Mouse (Mus musculus): ENCODE results near the gene Dnaic1. TPM values are rescaled to one million over a fixed set of nuclear protein-coding genes. Genes with fewer than 3 reads are reported as not detected.

Dnaic1 gene
- polyA plus RNA-seq, 1 experiment = 86.5 TPM

- no peak for TF ChIP-seq POLR2A (IDR thresholded peaks at IDR 0.05; ENCODE audit: control insufficient read depth, low read depth, low read length)
- TF ChIP-seq CTCF (IDR thresholded peaks at IDR 0.05; ENCODE audit: control insufficient read depth, insufficient read depth, insufficient replicate concordance, low read depth, low read length) = no peak
- no peak overlapping the region for H3K4me3 ChIP-seq (ENCODE audit: control insufficient read depth, low read depth, low read length)
- no peaks in the 10 kb centered on the region for H3K4me1 ChIP-seq (ENCODE audit: control insufficient read depth, insufficient read depth, low read length)
- no peaks in the 10 kb centered on the region for H3K36me3 ChIP-seq (ENCODE audit: control insufficient read depth, insufficient read depth, low read length)
- no peaks in the 10 kb centered on the region for H3K27me3 ChIP-seq (ENCODE audit: control insufficient read depth, insufficient read depth, low read length)
- H3K27ac ChIP-seq (ENCODE audit: control insufficient read depth, insufficient read depth, low read depth, low read length) = no peak overlapping the region
Observed at GRCm38 (mm10) chr4:41527076-41527475, 42.5 kb upstream of the Dnaic1 start.

GRCm38 (mm10) chr4:41527996-41528395, 41.6 kb upstream of the Dnaic1 start:
- TF ChIP-seq POLR2A (IDR thresholded peaks at IDR 0.05; ENCODE audit: control insufficient read depth, low read depth, low read length) = no peak
- no peak for TF ChIP-seq CTCF (IDR thresholded peaks at IDR 0.05; ENCODE audit: control insufficient read depth, insufficient read depth, insufficient replicate concordance, low read depth, low read length)
- H3K36me3 ChIP-seq (ENCODE audit: control insufficient read depth, insufficient read depth, low read length) = no peaks in the 10 kb centered on the region
- no peaks in the 10 kb centered on the region for H3K27me3 ChIP-seq (ENCODE audit: control insufficient read depth, insufficient read depth, low read length)
- H3K4me3 ChIP-seq (ENCODE audit: control insufficient read depth, low read depth, low read length) = no peak overlapping the region
- H3K27ac ChIP-seq (ENCODE audit: control insufficient read depth, insufficient read depth, low read depth, low read length) = no peak overlapping the region
- no peaks in the 10 kb centered on the region for H3K4me1 ChIP-seq (ENCODE audit: control insufficient read depth, insufficient read depth, low read length)

GRCm38 (mm10) chr4:41532420-41532819, 37.2 kb upstream of the Dnaic1 start:
- Histone ChIP-seq H3K4me1 (ENCODE audit: control insufficient read depth, insufficient read depth, low read length) (no peaks in the 10 kb centered on the region), H3K27ac (ENCODE audit: control insufficient read depth, insufficient read depth, low read depth, low read length) (no peak overlapping the region), H3K27me3 (ENCODE audit: control insufficient read depth, insufficient read depth, low read length) (no peaks in the 10 kb centered on the region), H3K4me3 (ENCODE audit: control insufficient read depth, low read depth, low read length) (no peak overlapping the region), H3K36me3 (ENCODE audit: control insufficient read depth, insufficient read depth, low read length) (no peaks in the 10 kb centered on the region)
- TF ChIP-seq POLR2A (IDR thresholded peaks at IDR 0.05; ENCODE audit: control insufficient read depth, low read depth, low read length) (no peak), CTCF (IDR thresholded peaks at IDR 0.05; ENCODE audit: control insufficient read depth, insufficient read depth, insufficient replicate concordance, low read depth, low read length) (no peak)

GRCm38 (mm10) chr4:41534866-41535265, 34.7 kb upstream of the Dnaic1 start:
- TF ChIP-seq CTCF (IDR thresholded peaks at IDR 0.05; ENCODE audit: control insufficient read depth, insufficient read depth, insufficient replicate concordance, low read depth, low read length) (no peak), POLR2A (IDR thresholded peaks at IDR 0.05; ENCODE audit: control insufficient read depth, low read depth, low read length) (no peak)

GRCm38 (mm10) chr4:41542136-41542535, 27.4 kb upstream of the Dnaic1 start:
- Histone ChIP-seq H3K4me3 (ENCODE audit: control insufficient read depth, low read depth, low read length) (no peak overlapping the region), H3K27me3 (ENCODE audit: control insufficient read depth, insufficient read depth, low read length) (no peaks in the 10 kb centered on the region), H3K27ac (ENCODE audit: control insufficient read depth, insufficient read depth, low read depth, low read length) (no peak overlapping the region), H3K4me1 (ENCODE audit: control insufficient read depth, insufficient read depth, low read length) (no peaks in the 10 kb centered on the region), H3K36me3 (ENCODE audit: control insufficient read depth, insufficient read depth, low read length) (no peaks in the 10 kb centered on the region)
- no peak for TF ChIP-seq CTCF (IDR thresholded peaks at IDR 0.05; ENCODE audit: control insufficient read depth, insufficient read depth, insufficient replicate concordance, low read depth, low read length)
- TF ChIP-seq POLR2A (IDR thresholded peaks at IDR 0.05; ENCODE audit: control insufficient read depth, low read depth, low read length) = no peak

More at GRCm38 (mm10) chr4:41534866-41535265, 34.7 kb upstream of the Dnaic1 start:
- H3K27me3 ChIP-seq (ENCODE audit: control insufficient read depth, insufficient read depth, low read length) = no peaks in the 10 kb centered on the region
- H3K27ac ChIP-seq (ENCODE audit: control insufficient read depth, insufficient read depth, low read depth, low read length) = no peak overlapping the region
- no peak overlapping the region for H3K4me3 ChIP-seq (ENCODE audit: control insufficient read depth, low read depth, low read length)
- H3K4me1 ChIP-seq (ENCODE audit: control insufficient read depth, insufficient read depth, low read length) = no peaks in the 10 kb centered on the region
- H3K36me3 ChIP-seq (ENCODE audit: control insufficient read depth, insufficient read depth, low read length) = no peaks in the 10 kb centered on the region

GRCm38 (mm10) chr4:41545985-41546384, 23.6 kb upstream of the Dnaic1 start:
- Histone ChIP-seq H3K36me3 (ENCODE audit: control insufficient read depth, insufficient read depth, low read length) (no peaks in the 10 kb centered on the region), H3K27ac (ENCODE audit: control insufficient read depth, insufficient read depth, low read depth, low read length) (no peak overlapping the region), H3K27me3 (ENCODE audit: control insufficient read depth, insufficient read depth, low read length) (no peaks in the 10 kb centered on the region), H3K4me1 (ENCODE audit: control insufficient read depth, insufficient read depth, low read length) (no peaks in the 10 kb centered on the region), H3K4me3 (ENCODE audit: control insufficient read depth, low read depth, low read length) (no peak overlapping the region)
- TF ChIP-seq CTCF (IDR thresholded peaks at IDR 0.05; ENCODE audit: control insufficient read depth, insufficient read depth, insufficient replicate concordance, low read depth, low read length) = no peak

GRCm38 (mm10) chr4:41547086-41547485, 22.5 kb upstream of the Dnaic1 start:
- Histone ChIP-seq H3K27ac (ENCODE audit: control insufficient read depth, insufficient read depth, low read depth, low read length) (no peak overlapping the region), H3K4me1 (ENCODE audit: control insufficient read depth, insufficient read depth, low read length) (no peaks in the 10 kb centered on the region), H3K4me3 (ENCODE audit: control insufficient read depth, low read depth, low read length) (no peak overlapping the region), H3K36me3 (ENCODE audit: control insufficient read depth, insufficient read depth, low read length) (no peaks in the 10 kb centered on the region), H3K27me3 (ENCODE audit: control insufficient read depth, insufficient read depth, low read length) (no peaks in the 10 kb centered on the region)
- TF ChIP-seq CTCF (IDR thresholded peaks at IDR 0.05; ENCODE audit: control insufficient read depth, insufficient read depth, insufficient replicate concordance, low read depth, low read length) (no peak), POLR2A (IDR thresholded peaks at IDR 0.05; ENCODE audit: control insufficient read depth, low read depth, low read length) (no peak)

GRCm38 (mm10) chr4:41552529-41552928, 17.0 kb upstream of the Dnaic1 start:
- peak; percentile 33; the same call in 1 of the 2 replicates for TF ChIP-seq CTCF (IDR thresholded peaks at IDR 0.05; ENCODE audit: control insufficient read depth, insufficient read depth, insufficient replicate concordance, low read depth, low read length)
- TF ChIP-seq POLR2A (IDR thresholded peaks at IDR 0.05; ENCODE audit: control insufficient read depth, low read depth, low read length) = no peak
- no peaks in the 10 kb centered on the region for H3K36me3 ChIP-seq (ENCODE audit: control insufficient read depth, insufficient read depth, low read length)
- H3K27ac ChIP-seq (ENCODE audit: control insufficient read depth, insufficient read depth, low read depth, low read length) = no peak overlapping the region
- H3K4me3 ChIP-seq (ENCODE audit: control insufficient read depth, low read depth, low read length) = no peak overlapping the region
- no peaks in the 10 kb centered on the region for H3K4me1 ChIP-seq (ENCODE audit: control insufficient read depth, insufficient read depth, low read length)
- no peaks in the 10 kb centered on the region for H3K27me3 ChIP-seq (ENCODE audit: control insufficient read depth, insufficient read depth, low read length)

Data from testis, adult 2 months (tissue).